Mouse (Mus musculus): ENCODE measurements at regions not wholly inside any gene's neighbourhood (a gene's known extent, or its start where the extent isn't known, plus 50 kb on each side); places are given as distances from the start of the nearest gene placed in this dataset.

- no peak for DNase-seq (ENCODE audit: extremely low spot score in 1 of 2, low spot score in 1 of 2)
These were observed 579.4 kb upstream of the Isx start for GRCm38 (mm10) chr8:74293621-74294020.

- no peak for DNase-seq (ENCODE audit: extremely low spot score in 1 of 2, low spot score in 1 of 2)
These were observed 575.3 kb upstream of the Isx start for GRCm38 (mm10) chr8:74297698-74298097.

- DNase-seq (ENCODE audit: extremely low spot score in 1 of 2, low spot score in 1 of 2) = peak in 1 of 2 experiments; percentile 0
These were observed 563.2 kb upstream of the Isx start for GRCm38 (mm10) chr8:74309810-74310209.

GRCm38 (mm10) chr8:74315382-74315781, 557.6 kb upstream of the Isx start:
- no peak for DNase-seq (ENCODE audit: extremely low spot score in 1 of 2, low spot score in 1 of 2)

- no peak for DNase-seq (ENCODE audit: extremely low spot score in 1 of 2, low spot score in 1 of 2)
These were observed 545.5 kb upstream of the Isx start for GRCm38 (mm10) chr8:74327521-74327920.

GRCm38 (mm10) chr8:74344010-74344409, 529.0 kb upstream of the Isx start:
- DNase-seq (ENCODE audit: extremely low spot score in 1 of 2, low spot score in 1 of 2) = no peak
